Mouse (Mus musculus) lung, adult 2 months (tissue): ENCODE results near the gene Dhrs3. TPM values are rescaled to one million over a fixed set of nuclear protein-coding genes. Genes with fewer than 3 reads are reported as not detected.

ENCODE experiments used
- DNase-seq: peaks from one replicate; pipeline ENCODE4 v3.0.0; 2022
- H3K4me1 ChIP-seq: fragments of 200-500 bp; 2 replicates; pipeline ENCODE4 v1.6.1; 2011; ENCODE audit warnings: low read length; ENCODE audit not compliant: control insufficient read depth, insufficient read depth
- H3K4me3 ChIP-seq: fragments of 200-500 bp; replicated peaks from 2 replicates; pipeline ENCODE3; 2011; ENCODE audit warnings: low read depth, mild to moderate bottlenecking, control low read depth, low read length; ENCODE audit errors: extremely low read depth
- CTCF ChIP-seq: fragments of 200-500 bp; IDR thresholded peaks from 2 replicates; pipeline ENCODE4 v1.5.1; 2011; ENCODE audit warnings: mild to moderate bottlenecking, low read length, control low read depth; ENCODE audit not compliant: insufficient read depth
- POLR2A ChIP-seq: fragments of 200-500 bp; IDR thresholded peaks from 2 replicates; pipeline ENCODE4 v1.6.1; 2011; ENCODE audit warnings: low read depth, mild to moderate bottlenecking, control low read depth, low read length, borderline replicate concordance; ENCODE audit errors: extremely low read depth
- WGBS: fragments of 180-500 bp; shearing (Covaris S2); methylation state at CpG from one replicate; pipeline ENCODE4 v1.1.7; 2018; 5-methylcytosine and 5-hydroxymethylcytosine counted together
- polyA plus RNA-seq: library from polyadenylated mRNA; depleted of rRNA; stranded (reverse); fragments of >200 nt; gene quantifications from 2 replicates; pipeline ENCODE4 v1.2.3, GENCODE M21; 2012

Gene Dhrs3
- polyA plus RNA-seq, 1 experiment = 150 TPM

- TF ChIP-seq CTCF = no peak
- TF ChIP-seq POLR2A = no peak
- 47% methylated on average over 6 of the region's 6 CpGs for WGBS
- no peak overlapping the region for H3K4me3 ChIP-seq
- H3K4me1 ChIP-seq = peaks cover 5% of the 10 kb centered on the region; the same call in 1 of the 2 replicates
- DNase-seq = no peak
These were observed 6.2 kb upstream of the Dhrs3 start for GRCm38 (mm10) chr4:144886460-144886859.

DNA sequence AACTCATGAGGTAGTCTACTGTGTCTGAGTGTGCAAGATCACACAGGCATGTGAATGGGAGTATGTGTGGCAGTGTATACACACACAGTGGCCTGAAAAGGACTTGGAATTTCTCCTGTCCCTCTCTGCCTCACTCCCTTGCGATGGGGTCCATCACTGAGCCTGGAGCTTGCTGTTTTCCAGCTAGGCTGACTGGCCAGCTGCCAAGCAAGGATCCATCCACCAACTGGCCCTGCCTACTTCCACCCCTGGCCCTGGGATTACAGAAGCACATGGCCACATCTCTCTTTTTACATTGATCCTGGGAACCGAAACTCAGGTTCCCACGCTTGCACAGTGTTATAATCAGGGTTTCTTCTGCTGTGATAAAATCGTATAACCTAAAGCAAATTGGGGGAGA is 3.9 kb upstream of the Dhrs3 start:
- Histone ChIP-seq H3K4me1 (peaks cover 5% of the 10 kb centered on the region; the same call in 1 of the 2 replicates), H3K4me3 (no peak overlapping the region)
- WGBS = 89% methylated on average over 4 of the region's 4 CpGs
- TF ChIP-seq POLR2A = no peak
- DNase-seq = no peak

GRCm38 (mm10) chr4:144889505-144890301 is 2.9 kb upstream of the Dhrs3 start:
- WGBS = 83% methylated on average over 9 of the region's 9 CpGs
- TF ChIP-seq POLR2A = no peak
- no peak for TF ChIP-seq CTCF
- H3K4me3 ChIP-seq = no peak overlapping the region
- DNase-seq = no peak
- peaks cover 5% of the 10 kb centered on the region; the same call in 1 of the 2 replicates for H3K4me1 ChIP-seq

GRCm38 (mm10) chr4:144890690-144891120 is 1.9 kb upstream of the Dhrs3 start:
- TF ChIP-seq POLR2A (no peak), CTCF (peak; percentile 74)
- DNase-seq = peak; percentile 76
- 6% methylated on average over 7 of the region's 7 CpGs for WGBS

GRCm38 (mm10) chr4:144891121-144891711 is 1.4 kb upstream of the Dhrs3 start:
- DNase-seq = no peak
- Histone ChIP-seq H3K4me3 (no peak overlapping the region), H3K4me1 (peaks cover 16% of the 10 kb centered on the region)
- TF ChIP-seq POLR2A (no peak), CTCF (no peak)
- WGBS = 38% methylated on average over 10 of the region's 10 CpGs

More at GRCm38 (mm10) chr4:144890690-144891120, 1.9 kb upstream of the Dhrs3 start:
- Histone ChIP-seq H3K4me3 (no peak overlapping the region), H3K4me1 (peaks cover 10% of the 10 kb centered on the region)

- Histone ChIP-seq H3K4me1 (peaks cover 16% of the 10 kb centered on the region), H3K4me3 (peak overlapping the region; percentile 89)
- WGBS = 28% methylated on average over 5 of the region's 5 CpGs
- DNase-seq = no peak
- TF ChIP-seq POLR2A = no peak
- no peak for TF ChIP-seq CTCF
These were observed 889 bp upstream of the Dhrs3 start for GRCm38 (mm10) chr4:144891743-144892132.

GRCm38 (mm10) chr4:144892937-144893272 is 278 bp downstream of the Dhrs3 start:
- TF ChIP-seq POLR2A = no peak
- TF ChIP-seq CTCF = no peak
- peak overlapping the region; percentile 89 for H3K4me3 ChIP-seq
- peaks cover 25% of the 10 kb centered on the region for H3K4me1 ChIP-seq
- DNase-seq = no peak
- WGBS = under 1% methylated on average over 12 of the region's 12 CpGs

DNA sequence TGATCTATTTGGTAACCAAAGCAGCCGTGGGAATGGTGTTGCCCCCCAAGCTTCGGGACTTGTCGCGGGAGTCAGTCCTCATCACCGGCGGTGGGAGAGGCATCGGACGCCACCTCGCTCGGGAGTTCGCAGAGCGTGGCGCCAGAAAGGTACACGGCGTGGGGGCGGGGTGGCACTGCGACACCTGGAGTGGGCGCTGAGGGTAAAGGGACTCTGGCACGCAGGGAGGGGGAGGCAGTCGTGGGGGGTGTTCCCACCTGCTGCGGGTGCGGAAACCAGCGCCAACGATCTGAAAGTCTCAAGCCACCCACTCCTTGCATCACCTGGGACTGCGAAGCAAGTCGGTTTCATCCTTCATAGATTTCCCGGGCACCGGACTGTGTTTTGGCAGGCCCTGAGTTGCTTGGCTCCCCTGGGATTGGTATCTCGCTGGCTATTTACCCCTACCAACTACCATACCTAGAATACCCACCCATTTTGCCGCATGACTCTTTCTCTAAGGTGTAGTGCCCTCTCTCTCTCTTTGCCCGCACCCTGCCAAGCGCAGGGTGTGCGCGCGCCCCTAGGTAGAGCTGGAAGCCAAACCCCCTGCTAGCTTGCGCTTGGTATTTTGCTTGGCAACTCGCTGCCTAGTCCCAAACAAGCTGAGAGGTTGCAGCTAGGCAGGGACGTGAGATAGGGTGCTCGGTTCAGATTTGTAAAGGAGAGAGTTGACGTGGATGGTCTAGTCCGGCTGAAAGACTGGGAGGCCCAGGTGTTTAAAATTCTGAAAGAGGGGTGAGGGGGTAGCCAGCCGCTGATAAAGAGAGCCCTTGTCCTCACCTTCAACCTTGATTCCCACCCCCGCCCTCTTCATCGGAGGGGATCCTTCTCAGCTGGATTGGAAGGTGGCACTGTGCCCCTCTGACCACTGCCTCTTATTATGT is 1.2 kb downstream of the Dhrs3 start:
- DNase-seq = peak; percentile 80
- WGBS = under 1% methylated on average over 44 of the region's 44 CpGs
- Histone ChIP-seq H3K4me3 (peak overlapping the region; percentile 89), H3K4me1 (peaks cover 31% of the 10 kb centered on the region)
- TF ChIP-seq CTCF (no peak), POLR2A (peak; percentile 19; the same call in 1 of the 2 replicates)
